19 mouse cellular contexts compared by ENCODE assay signal in genomic region chr13:73703486-73703885, GRCm38 (mm10). TPM values are rescaled to one million over a fixed set of nuclear protein-coding genes. Genes with fewer than 3 reads are reported as not detected.
"Had no signal": no experiment of that assay in that cellular context is flagged by ENCODE, and none has a peak within 500 bp of the region (broad histone marks: within the 10 kb centered on the region; RNA-seq: fewer than 3 reads in every experiment).

No protein-coding gene starts in this region.

RNA-seq across cellular contexts. Expression of gene Slc6a19, which starts 1.2 kb away (rescaled TPM):
- total RNA-seq: layer of hippocampus, postnatal 36 days; left cerebral cortex, postnatal 10 days had no signal
- polyA plus RNA-seq: limb, embryonic 11.5 days; limb, embryonic 14.5 days; lung, postnatal 0 days had no signal

RNA-seq across cellular contexts. Expression of gene Slc6a18, which starts 25.7 kb away (rescaled TPM):
- total RNA-seq: layer of hippocampus, adult 8-10 months; layer of hippocampus, postnatal 10 days; layer of hippocampus, postnatal 36 days; left cerebral cortex, adult 2 months; left cerebral cortex, postnatal 10 days; left cerebral cortex, postnatal 36 days; liver, adult 2 months; megakaryocyte, adult 5-6 weeks; neutrophil, adult 5-6 weeks had no signal
- polyA plus RNA-seq: limb, embryonic 11.5 days; liver, adult 2 months; liver, embryonic 13.5 days; lung, embryonic 14.5 days; lung, postnatal 0 days; macrophage; midbrain, embryonic 12.5 days; midbrain, embryonic 15.5 days; neural tube, embryonic 13.5 days; stomach, embryonic 16.5 days had no signal
